ENCODE assay signal across 17 mouse cellular contexts in genomic region chr5:36326057-36327010, GRCm38 (mm10).
DNase-seq lines count a peak whose midpoint lies in the region; ATAC-seq lines count a peak whose summit lies in the region.
"Had no signal": no experiment of that assay in that cellular context is flagged by ENCODE, and none has a peak within 500 bp of the region (broad histone marks: within the 10 kb centered on the region; RNA-seq: fewer than 3 reads in every experiment).

No protein-coding gene starts in this region.

- no peak overlapping the region for H3K4me2 ChIP-seq in kidney, embryonic 15.5 days
- H3K4me2 ChIP-seq: forebrain, embryonic 13.5 days; heart, embryonic 12.5 days; liver, embryonic 11.5 days; lung, embryonic 15.5 days; midbrain, embryonic 15.5 days had no signal

- WGBS in kidney, embryonic 15.5 days, result 72% methylated on average over 9 of the region's 9 CpGs

- DNase-seq in kidney, adult 18-20 months, result no peak
- peak; percentile 46 for DNase-seq in 3T3-L1 (ENCODE audit: low read depth, low spot score)
- peak; percentile 9 for DNase-seq in induced T-regulatory cell, adult 2 months (ENCODE audit: low read depth)
- no peak for DNase-seq in kidney, adult 11 months
- no peak for DNase-seq in cerebellum, adult 18-20 months
- DNase-seq: adrenal gland, adult 8-10 months; cerebellum, adult 9-11 months; right cerebral cortex, adult 18-20 months had no signal

- H3K4me3 ChIP-seq in kidney, embryonic 15.5 days (replicated peaks), result no peak overlapping the region
- H3K4me3 ChIP-seq: forebrain, embryonic 13.5 days; heart, embryonic 12.5 days; lung, embryonic 15.5 days; midbrain, embryonic 15.5 days had no signal

- no peaks in the 10 kb centered on the region for H3K9me3 ChIP-seq in kidney, embryonic 15.5 days (replicated peaks)
- H3K9me3 ChIP-seq: forebrain, embryonic 13.5 days; heart, embryonic 12.5 days; lung, embryonic 15.5 days; midbrain, embryonic 15.5 days had no signal

- H3K27ac ChIP-seq in kidney, embryonic 15.5 days, result peak overlapping the region; percentile 10; the same call in 1 of the 2 replicates
- H3K27ac ChIP-seq: forebrain, embryonic 13.5 days; hindbrain, postnatal 0 days; lung, embryonic 15.5 days; macrophage; midbrain, embryonic 15.5 days had no signal

- H3K27me3 ChIP-seq in kidney, embryonic 15.5 days, result no peaks in the 10 kb centered on the region
- H3K27me3 ChIP-seq: forebrain, embryonic 13.5 days; heart, embryonic 12.5 days; lung, embryonic 15.5 days; midbrain, embryonic 15.5 days had no signal

- H3K4me1 ChIP-seq in kidney, embryonic 15.5 days, result peaks cover 30% of the 10 kb centered on the region

- H3K9ac ChIP-seq in kidney, embryonic 15.5 days, result no peak overlapping the region
- H3K9ac ChIP-seq: forebrain, embryonic 13.5 days; heart, embryonic 12.5 days; lung, embryonic 15.5 days; midbrain, embryonic 15.5 days had no signal

- no peaks in the 10 kb centered on the region for H3K36me3 ChIP-seq in kidney, embryonic 15.5 days
- H3K36me3 ChIP-seq: heart, embryonic 12.5 days; lung, embryonic 15.5 days; midbrain, embryonic 15.5 days had no signal

- no peak for ATAC-seq in kidney, embryonic 15.5 days (replicated peaks; ENCODE audit: low FRiP score)
- ATAC-seq in CD4-positive, CD25-positive, alpha-beta regulatory T cell, adult 4 months, result peak; percentile 49
- ATAC-seq: forebrain, embryonic 13.5 days; hindbrain, postnatal 0 days; midbrain, embryonic 15.5 days had no signal

Comparison
In these comparisons a context has a peak if more than half of its experiments do, and no peak if none do; other contexts are left out.
1. DNase-seq: peak in 3T3-L1 (single experiment) and induced T-regulatory cell, adult 2 months (single experiment); none in kidney, adult 18-20 months (single experiment), kidney, adult 11 months (single experiment) and cerebellum, adult 18-20 months (0 of 2).